Mouse (Mus musculus): ENCODE results near the gene Dync1li2. TPM values are rescaled to one million over a fixed set of nuclear protein-coding genes. Genes with fewer than 3 reads are reported as not detected.

The Dync1li2 gene
- polyA plus RNA-seq (2012): 13.9 and 20.8 TPM in 2 replicates

GRCm38 (mm10) chr8:104442299-104443124 is at the start of gene Dync1li2:
Gene Dync1li2 (minus strand): TSS chr8:104443047.

GRCm38 (mm10) chr8:104395703-104396357 is 47.0 kb downstream of the Dync1li2 start, which contains the start of gene Cmtm4:
Gene Cmtm4 (minus strand): TSS chr8:104395807.

Other genes starting within 250 kb of the Dync1li2 start
- 15.8 and 17.6 TPM in 2 replicates for gene Tk2, start 194.5 kb downstream of the Dync1li2 start, polyA plus RNA-seq (2012)
- gene Cklf, start 192.2 kb downstream of the Dync1li2 start, polyA plus RNA-seq (2012): 6.2 and 11.1 TPM in 2 replicates
- gene Cmtm2a, start 149.9 kb downstream of the Dync1li2 start, polyA plus RNA-seq (2012): not detected in 2 replicates
- gene Gm45711, start 133.0 kb downstream of the Dync1li2 start, polyA plus RNA-seq (2012): not detected in 2 replicates
- not detected in 2 replicates for gene Cmtm1, start 132.9 kb downstream of the Dync1li2 start, polyA plus RNA-seq (2012)
- not detected in 2 replicates for gene Gm11020, start 121.5 kb downstream of the Dync1li2 start, polyA plus RNA-seq (2012)
- not detected in 2 replicates for gene Cmtm2b, start 120.8 kb downstream of the Dync1li2 start, polyA plus RNA-seq (2012)
- 79.5 and 81.5 TPM in 2 replicates for gene Cmtm3, start 103.6 kb downstream of the Dync1li2 start, polyA plus RNA-seq (2012)
- 0.90 and 0.96 TPM in 2 replicates for gene Cmtm4, start 47.2 kb downstream of the Dync1li2 start, polyA plus RNA-seq (2012)
- 0.03 TPM in 1 of 2 replicates, not detected in the other for gene Terb1, start 66.9 kb upstream of the Dync1li2 start, polyA plus RNA-seq (2012)
- 7.5 and 9.9 TPM in 2 replicates for gene Nae1, start 91.6 kb upstream of the Dync1li2 start, polyA plus RNA-seq (2012)
- gene Car7, start 91.6 kb upstream of the Dync1li2 start, polyA plus RNA-seq (2012): 0.45 and 0.70 TPM in 2 replicates
- 1.8 and 2.4 TPM in 2 replicates for gene Pdp2, start 148.4 kb upstream of the Dync1li2 start, polyA plus RNA-seq (2012)
- not detected in 2 replicates for gene Cdh16, start 181.3 kb upstream of the Dync1li2 start, polyA plus RNA-seq (2012)
- gene Rrad, start 188.3 kb upstream of the Dync1li2 start, polyA plus RNA-seq (2012): 16.0 and 22.6 TPM in 2 replicates
- 47.3 and 61.0 TPM in 2 replicates for gene Ciao2b, start 198.9 kb upstream of the Dync1li2 start, polyA plus RNA-seq (2012)

Data from megakaryocyte-erythroid progenitor cell, adult 5 weeks (primary cell).